Mouse (Mus musculus) T-helper 2 cell (primary cell): Measurements from ENCODE around the gene Atp6v0e.

ENCODE experiments used
- in situ Hi-C: fragments of 300-600 bp; cut with MboI, MseI; formaldehyde crosslinking; loops from one replicate; pipeline ENCODE4 v1.15.1; 2025; ENCODE audit warnings: high pct_unique_total_duplicates

Atp6v0e gene

GRCm38 (mm10) chr17:26639791-26640190 is 23.2 kb upstream of the Atp6v0e start:
- in situ Hi-C loops: loop anchor here (5.0 kb wide), 2 partner anchors 172 to 322 kb away; no protein-coding TSS in a partner anchor

DNA sequence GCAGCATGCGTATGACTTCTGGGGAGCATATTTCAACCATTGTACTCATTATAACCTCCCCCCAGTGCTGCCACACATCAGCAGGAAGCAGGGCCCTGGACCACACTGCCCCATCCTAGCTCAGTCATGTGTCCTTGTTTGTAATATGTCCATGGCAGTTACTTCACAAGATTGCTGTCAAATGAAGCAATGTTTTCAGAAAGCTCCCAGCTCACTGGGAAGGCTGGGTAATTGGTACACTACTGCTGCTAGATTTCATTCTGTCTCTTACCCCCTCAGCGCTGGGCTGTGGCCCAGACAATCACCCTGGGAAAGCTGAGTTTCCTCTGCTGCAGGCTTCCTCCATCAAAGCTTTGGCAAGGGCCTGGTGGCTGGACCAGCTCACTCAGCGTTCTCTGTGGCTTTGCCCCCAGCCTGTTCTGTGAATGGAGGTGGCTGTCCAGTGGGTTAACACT is 22.7 kb upstream of the Atp6v0e start:
- in situ Hi-C loops: no loop called here

GRCm38 (mm10) chr17:26643456-26643855 is 19.6 kb upstream of the Atp6v0e start:
- in situ Hi-C loops: no loop called here

DNA sequence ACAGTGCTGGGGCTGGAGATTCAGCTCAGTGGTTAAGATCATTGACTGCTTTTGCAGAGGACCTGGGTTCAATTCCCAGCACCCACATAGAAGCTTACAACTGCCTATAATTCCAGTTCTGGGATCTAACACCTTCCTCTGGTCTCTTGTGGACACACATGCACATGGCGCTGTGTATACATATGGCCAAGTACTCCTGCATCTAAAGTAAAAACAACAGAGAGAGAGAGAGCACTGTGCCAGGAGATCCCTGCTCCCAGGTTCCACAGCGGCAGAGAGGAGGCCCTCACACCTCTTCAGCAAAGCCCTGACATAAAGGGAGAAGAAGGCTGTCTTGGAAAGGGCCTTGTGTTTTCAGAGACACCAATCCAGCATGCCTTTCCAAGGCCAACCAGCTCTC is 19.0 kb upstream of the Atp6v0e start:
- in situ Hi-C loops: no loop called here

DNA sequence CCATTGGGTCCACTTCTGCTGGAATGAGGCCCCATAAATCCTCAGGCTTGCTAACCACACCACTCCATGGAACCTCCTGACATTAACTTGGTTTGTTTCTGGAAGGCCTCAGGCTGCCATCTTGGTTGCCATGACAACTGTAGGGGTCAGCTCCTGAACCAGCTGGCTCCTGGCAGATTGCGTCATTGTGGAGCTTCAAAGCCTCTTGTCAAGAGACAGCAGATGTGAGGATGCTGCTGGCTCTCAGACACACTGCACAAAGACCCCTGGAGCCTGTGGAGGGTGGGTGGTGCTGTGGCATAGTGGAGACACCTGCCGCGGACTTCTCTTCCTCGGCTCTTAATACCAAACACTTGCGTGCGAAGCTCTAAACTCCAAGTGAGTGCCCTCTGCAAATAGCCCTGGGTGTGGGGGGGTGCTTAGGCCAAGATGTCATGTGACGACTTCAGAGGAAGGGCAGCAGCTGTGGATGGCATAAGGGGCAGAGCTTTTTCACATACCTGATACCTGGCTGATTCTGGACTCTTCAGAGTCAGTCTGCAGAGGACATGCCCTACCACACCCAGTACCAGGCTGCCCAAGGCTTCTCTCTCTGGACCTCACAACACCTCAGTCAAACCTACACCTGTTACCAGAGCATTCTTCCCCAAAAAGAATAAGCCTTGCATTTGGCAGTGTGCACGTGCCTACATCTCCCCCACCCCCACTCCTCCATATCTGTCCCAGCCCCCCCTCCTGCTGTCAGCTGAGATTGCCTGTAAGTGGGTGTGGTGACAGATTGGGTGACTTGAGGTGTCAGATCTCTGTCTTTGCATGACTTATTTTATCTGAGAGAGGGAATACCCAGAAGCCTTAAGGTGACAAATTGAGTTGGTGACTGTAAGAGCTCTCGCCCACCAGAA is 18.3 kb upstream of the Atp6v0e start:
- in situ Hi-C loops: no loop called here

DNA sequence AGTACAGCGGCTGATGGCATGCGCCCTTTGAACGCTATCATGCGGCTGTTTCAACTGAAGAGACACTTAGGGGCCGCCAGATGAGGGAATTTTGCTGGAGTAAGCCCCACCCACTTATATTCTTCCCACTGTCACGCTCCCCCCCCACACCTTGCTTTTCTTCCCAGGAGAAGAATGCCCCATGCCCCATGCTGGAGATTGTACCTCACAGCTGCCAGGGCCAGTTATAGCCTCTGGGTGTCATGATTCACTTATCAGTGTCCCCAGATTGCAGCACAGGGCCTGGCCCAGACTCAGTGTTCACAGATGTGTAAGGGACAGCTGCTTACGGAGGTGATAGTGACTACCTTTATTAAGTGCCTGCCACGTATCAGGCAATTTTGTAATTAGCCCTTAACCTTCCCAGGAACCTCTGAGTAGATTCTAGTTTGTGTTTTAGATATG is 17.6 kb upstream of the Atp6v0e start:
- in situ Hi-C loops: no loop called here

DNA sequence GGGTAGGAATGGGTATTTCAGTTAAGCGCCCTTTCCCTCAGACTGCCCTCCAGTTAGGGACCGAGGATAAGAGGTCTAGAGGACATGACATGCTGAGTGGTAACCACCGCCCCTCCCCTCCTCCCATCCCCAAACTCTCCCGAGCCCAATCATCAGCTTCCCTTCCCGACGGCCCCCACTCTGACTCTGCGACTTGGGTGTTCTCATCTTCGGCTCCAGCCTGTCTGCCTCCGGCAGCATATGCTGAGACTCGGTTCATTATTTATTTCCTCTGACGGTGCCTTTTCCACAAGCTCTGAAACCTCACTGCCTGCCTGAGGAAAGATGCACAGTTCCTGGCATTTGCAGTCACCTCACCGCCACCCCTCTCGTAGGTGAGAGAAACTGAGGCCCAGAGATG is 15.7 kb upstream of the Atp6v0e start:
- in situ Hi-C loops: no loop called here

DNA sequence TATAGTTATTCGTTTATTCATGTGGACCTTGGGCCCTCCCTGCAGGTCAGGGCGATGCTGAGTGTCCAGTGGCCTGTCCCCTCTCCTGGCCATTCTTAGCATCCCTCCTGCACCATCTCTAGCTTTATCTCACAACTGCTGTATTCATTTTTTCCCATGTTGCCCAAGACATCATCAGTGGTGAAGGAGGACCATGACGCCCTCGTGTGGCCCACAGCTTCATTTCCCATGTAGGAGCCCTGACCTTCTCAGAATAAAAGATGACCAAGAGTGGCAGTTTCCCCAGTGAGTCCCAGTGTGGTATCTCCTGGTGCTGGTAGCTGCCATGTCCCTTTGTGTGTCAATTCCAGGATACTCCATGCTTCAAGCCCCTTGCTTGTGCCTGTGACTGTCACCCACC is 13.5 kb upstream of the Atp6v0e start:
- in situ Hi-C loops: no loop called here

DNA sequence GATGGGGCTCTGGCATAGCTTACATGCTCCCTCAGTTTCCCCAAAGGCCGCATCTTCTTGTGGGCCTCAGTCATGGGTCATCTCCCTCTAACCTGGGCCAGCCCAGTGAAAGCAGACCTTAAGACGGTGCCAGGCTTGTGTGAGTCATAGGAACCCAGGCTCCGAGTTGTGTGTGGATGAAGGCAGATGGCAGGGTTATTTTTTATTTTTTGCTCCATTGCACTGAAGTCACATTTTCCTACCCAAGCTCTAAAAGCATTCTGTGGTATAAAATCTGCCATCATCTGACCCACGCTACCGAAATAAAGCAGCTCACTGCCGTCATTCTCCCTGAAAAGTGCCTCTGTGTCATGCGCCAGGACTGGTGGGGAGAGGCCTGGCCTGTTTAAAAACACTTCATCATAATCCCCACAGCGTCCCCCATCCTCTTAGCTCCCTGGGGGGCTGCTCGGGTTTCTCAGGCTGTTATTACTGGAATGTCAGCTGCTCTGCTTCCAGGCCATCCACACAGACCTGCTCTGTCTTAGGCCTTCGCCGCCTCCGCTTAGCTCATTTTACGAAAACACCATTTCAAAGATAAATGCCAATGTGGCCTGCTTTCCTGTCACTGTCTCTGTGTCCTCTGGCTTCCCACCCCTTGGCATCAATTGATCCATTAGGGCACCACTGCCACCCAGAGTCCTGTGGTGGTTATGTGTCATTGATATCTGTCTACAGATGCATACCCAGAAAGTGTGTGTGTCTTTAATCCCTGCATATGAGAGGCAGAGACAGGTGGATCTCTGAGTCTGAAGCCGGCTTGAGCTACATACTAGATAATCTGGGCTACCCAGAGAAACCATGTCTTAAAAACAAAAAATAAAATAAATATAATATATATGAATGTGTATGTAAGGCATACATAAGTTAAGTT is 12.3 kb upstream of the Atp6v0e start:
- in situ Hi-C loops: no loop called here

GRCm38 (mm10) chr17:26658854-26659572 is 4.0 kb upstream of the Atp6v0e start:
- in situ Hi-C loops: no loop called here

GRCm38 (mm10) chr17:26659573-26659915 is 3.5 kb upstream of the Atp6v0e start:
- in situ Hi-C loops: no loop called here

DNA sequence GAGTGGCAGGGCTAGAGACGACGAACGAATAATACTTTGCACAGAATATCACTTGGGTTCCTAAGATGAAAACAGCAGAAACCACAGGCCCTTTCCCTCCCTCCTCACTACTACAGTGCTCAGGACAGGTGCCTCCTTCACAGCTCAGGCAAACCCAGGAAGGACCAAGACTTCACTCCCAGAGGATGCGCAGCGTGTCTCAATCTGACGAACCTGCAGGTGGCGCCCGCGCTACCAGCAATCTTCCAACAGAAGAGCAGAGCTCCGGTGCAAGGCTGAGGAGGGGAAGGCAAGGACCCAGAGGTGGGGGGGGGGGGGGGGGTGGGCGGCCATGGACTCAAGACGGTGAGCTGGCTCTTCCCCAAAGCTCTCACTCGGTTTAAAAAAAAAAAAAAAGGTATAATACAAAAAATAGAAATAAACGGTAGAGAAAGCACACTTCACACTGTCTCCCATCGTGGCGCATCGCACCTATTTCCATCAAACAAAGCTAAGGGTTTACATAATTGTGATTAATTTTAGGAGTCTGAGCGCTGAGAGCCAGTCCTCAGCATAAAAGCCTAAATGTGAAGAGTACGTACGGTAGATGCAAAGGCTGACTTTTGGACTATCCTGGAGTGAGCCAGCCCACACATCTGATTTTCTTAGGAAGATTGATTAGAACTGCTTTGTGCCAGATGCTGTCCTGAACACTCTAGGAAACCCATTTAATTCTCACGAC is 2.7 kb upstream of the Atp6v0e start:
- in situ Hi-C loops: no loop called here

DNA sequence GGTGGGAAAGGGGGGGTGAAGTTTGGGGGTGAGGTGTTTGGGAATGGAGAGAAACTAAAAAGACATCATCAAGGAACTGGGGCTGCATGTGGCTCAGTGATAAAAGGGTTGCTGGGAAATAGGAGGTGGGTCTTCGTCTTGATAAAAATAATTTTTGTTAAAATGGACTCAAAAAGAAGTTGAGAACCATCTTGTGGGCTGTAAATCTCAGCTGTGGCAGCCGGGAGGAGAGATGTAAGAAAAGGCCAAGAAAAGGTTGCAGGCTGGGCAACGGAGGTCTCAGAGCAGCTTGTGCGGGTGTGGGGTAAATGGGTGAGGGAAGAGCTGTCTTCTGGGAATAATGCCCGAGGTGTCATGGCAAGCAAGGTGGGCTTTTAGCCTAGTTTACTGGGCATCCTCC is 827 bp upstream of the Atp6v0e start:
- in situ Hi-C loops: no loop called here

DNA sequence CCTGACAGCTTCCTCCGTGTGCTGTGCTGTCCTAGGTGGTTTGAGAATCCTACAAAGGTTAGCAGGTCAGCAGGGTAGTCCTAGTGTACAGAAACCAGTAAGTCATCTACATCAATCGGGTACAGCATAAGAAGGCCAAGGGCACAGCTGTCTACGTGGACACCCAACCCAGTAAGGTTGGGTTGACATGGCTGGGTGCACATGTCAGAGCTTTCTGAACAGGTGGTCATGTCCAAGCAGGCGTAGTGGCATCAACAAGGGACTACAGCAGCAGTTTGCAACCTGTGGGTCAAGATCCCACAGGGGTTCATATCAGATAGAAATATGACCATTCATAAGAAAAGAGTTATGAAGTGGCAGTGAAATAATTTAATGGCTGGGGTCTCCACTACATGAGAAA is 2.6 kb downstream of the Atp6v0e start:
- in situ Hi-C loops: no loop called here

DNA sequence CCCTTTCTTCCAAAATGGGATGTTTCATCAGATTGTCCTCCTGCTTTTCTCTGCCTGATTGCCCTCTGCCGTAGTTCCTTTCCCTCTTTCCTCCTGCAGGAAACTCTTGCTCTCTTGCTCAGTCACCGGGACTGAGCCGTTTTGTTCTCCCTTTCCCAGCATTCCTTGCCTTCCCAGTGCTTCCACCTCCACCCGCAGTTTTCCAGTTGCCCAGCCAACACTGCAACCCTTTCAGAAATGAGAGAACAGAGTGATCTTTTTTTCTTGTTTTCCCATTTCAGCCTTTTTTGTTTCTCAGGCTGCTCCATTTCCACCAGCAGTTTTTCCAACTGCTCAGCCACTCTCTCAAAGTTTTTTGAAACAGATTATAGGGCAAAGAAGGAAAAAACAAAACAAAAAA is 8.2 kb downstream of the Atp6v0e start:
- in situ Hi-C loops: no loop called here

DNA sequence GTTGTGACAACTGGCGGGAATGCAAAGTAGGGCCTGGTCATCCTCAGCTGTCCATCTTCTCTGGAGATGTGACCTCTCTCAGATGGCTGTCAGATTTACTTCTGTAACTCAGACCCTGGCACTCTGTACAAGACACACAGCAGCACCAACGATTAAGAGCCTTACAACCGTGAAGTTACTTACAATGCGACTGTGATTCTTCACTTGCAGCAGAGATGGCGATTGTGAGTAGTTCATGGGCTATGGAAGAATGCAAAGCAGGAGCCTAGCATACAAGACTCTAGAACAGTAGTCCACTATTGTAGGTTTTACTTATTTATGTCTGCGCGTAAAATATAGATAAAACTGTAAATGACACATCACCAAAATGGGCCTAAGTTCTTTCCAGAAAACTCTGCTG is 12.8 kb downstream of the Atp6v0e start:
- in situ Hi-C loops: loop anchor here (25.0 kb wide), 1 partner anchor 211 kb away; no protein-coding TSS in a partner anchor

DNA sequence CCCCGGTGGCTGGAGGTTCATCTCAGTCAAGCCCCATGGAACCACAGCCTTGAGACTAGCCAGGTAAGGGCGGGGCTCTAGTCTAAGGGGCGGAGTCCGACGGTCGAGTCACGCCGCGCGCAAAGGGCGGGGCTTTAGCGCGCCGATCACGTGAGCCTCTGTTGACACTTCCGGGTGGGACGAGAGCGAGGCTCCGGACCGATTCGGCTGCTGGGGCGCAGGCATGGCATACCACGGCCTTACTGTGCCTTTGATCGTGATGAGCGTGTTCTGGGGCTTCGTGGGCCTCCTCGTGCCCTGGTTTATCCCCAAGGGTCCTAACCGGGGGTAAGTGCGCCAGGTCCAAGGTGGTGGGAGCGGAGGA is 13.2 kb downstream of the Atp6v0e start:
- in situ Hi-C loops: loop anchor here (25.0 kb wide), 1 partner anchor 211 kb away; no protein-coding TSS in a partner anchor

- in situ Hi-C loops: loop anchor here (25.0 kb wide), 1 partner anchor 211 kb away; no protein-coding TSS in a partner anchor
Measured at GRCm38 (mm10) chr17:26676616-26677376, 13.8 kb downstream of the Atp6v0e start.

GRCm38 (mm10) chr17:26677711-26678637 is 14.9 kb downstream of the Atp6v0e start:
- in situ Hi-C loops: loop anchor here (25.0 kb wide), 1 partner anchor 209 kb away; no protein-coding TSS in a partner anchor
